Mouse (Mus musculus) CH12.LX (cell line): ENCODE results near the gene AL607142.1.

Experiments used
- CTCF ChIP-seq, 2 experiments: IDR thresholded peaks in 1 of 2; conservative IDR thresholded peaks in 1 of 2; 2 replicates each; pipeline ENCODE4 v1.5.1; 2011 to 2012; ENCODE audit warnings: low read depth in 2 of 2, low read length in 2 of 2, improper control_type of control experiment in 1 of 2, inconsistent platforms in 1 of 2, mild to moderate bottlenecking in 1 of 2, moderate library complexity in 1 of 2
- GABPA ChIP-seq: IDR thresholded peaks from 2 replicates; pipeline ENCODE4 v1.6.1; 2012; ENCODE audit warnings: low read depth, low read length, improper control_type of control experiment, inconsistent platforms; ENCODE audit not compliant: insufficient replicate concordance
- IRF4 ChIP-seq: IDR thresholded peaks from 2 replicates; pipeline ENCODE4 v1.6.1; 2014; ENCODE audit warnings: low read depth, mild to moderate bottlenecking, inconsistent platforms, low read length, improper control_type of control experiment
- MYC ChIP-seq: IDR thresholded peaks from 2 replicates; pipeline ENCODE4 v1.6.1; 2011; ENCODE audit warnings: low read depth, mild to moderate bottlenecking, improper control_type of control experiment, low read length
- NRF1 ChIP-seq: IDR thresholded peaks from 2 replicates; pipeline ENCODE4 v1.6.1; 2014; ENCODE audit warnings: low read depth, mild to moderate bottlenecking, inconsistent platforms, low read length, improper control_type of control experiment, moderate library complexity
- SIN3A ChIP-seq: IDR thresholded peaks from 2 replicates; pipeline ENCODE4 v1.6.1; 2012; ENCODE audit warnings: low read length, improper control_type of control experiment, inconsistent platforms
- SMC3 ChIP-seq: IDR thresholded peaks from 2 replicates; pipeline ENCODE4 v1.6.1; 2011; ENCODE audit warnings: low read depth, low read length, improper control_type of control experiment
- USF1 ChIP-seq: IDR thresholded peaks from 2 replicates; pipeline ENCODE4 v1.6.1; 2014; ENCODE audit warnings: low read depth, mild to moderate bottlenecking, inconsistent platforms, low read length, improper control_type of control experiment

GRCm38 (mm10) chr4:120053026-120054005 lies 11.5 kb upstream of the AL607142.1 start:
- TF ChIP-seq NRF1 (no peak), CTCF (conservative IDR thresholded peaks at IDR 0.05 in 1 of 2, IDR thresholded peaks at IDR 0.05 in 1 of 2; ENCODE audit: low read depth in 2 of 2, low read length in 2 of 2) (no peak), GABPA (no peak), MYC (peak; percentile 75), SMC3 (peak; percentile 11), SIN3A (peak; percentile 47), IRF4 (peak; percentile 92), USF1 (no peak)
